Mouse (Mus musculus) adrenal gland, postnatal 4 days (tissue): Measurements from ENCODE around the gene Gstt1. TPM values are rescaled to one million over a fixed set of nuclear protein-coding genes. Genes with fewer than 3 reads are reported as not detected.
"Not testable (repeated sequence)": the region's sequence is repeated elsewhere in the genome, so short reads cannot be mapped to it uniquely, and the experiment has no call there.

Source experiments
- DNase-seq, 2 experiments: peaks; one replicate each; pipeline ENCODE4 v3.0.0; 2021 to 2022; ENCODE audit warnings: low spot score in 2 of 2, mixed read lengths in 2 of 2
- long read RNA-seq, 2 experiments: library from polyadenylated mRNA; stranded (forward); transcript quantifications; one replicate each; pipeline ENCODE4 v2.0.0; 2021
- total RNA-seq, 2 experiments: library from RNA; stranded (reverse); gene quantifications; 2 replicates each; pipeline ENCODE4 v1.2.3; 2021

The Gstt1 gene
- 10 to 100 TPM; 21.1 to 30.2 TPM for total RNA-seq
- long read RNA-seq, experiment 1, transcript Gstt1-201 (5 exons, 1,037 nt): major isoform, 27 of 30 reads
- long read RNA-seq, experiment 1, partial matches to known transcripts: 0 of 30 reads
- long read RNA-seq, experiment 1, other reads (novel, unspliced or antisense): 3 of 30 reads
- long read RNA-seq, experiment 2, transcript Gstt1-201 (5 exons, 1,037 nt): major isoform, 8 of 12 reads
- long read RNA-seq, experiment 2, partial matches to known transcripts: 0 of 12 reads
- long read RNA-seq, experiment 2, other reads (novel, unspliced or antisense): 4 of 12 reads

DNA sequence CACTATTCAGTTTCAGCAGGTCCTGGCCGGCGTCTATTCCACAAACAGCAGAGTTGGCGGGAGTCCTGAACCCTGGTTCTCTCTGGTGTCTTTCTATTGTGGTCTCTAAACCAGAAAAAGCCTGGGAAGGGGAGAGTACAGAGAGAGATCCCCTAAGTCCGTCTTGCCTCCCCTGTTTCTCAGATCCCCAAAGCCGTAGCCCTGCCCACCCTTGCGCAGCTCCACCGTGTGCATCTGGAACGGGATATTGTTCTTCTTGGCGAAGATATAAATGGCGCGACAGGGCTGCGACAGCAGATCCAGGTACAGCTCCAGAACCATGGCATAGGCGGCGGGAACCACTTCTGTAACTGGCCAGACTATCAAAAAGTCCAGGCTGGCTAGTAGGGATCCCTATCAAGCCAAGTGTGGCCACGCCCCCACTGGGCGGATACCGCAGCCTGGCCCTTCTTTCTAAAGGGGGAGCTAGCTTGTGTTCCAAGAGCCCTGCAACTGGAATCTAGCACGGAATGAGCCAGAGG lies at the start of gene Gstt1:
TSS of gene Gstt1 (minus strand) at position 409 of the 521 bp plus-strand sequence.
- DNase-seq: peak in 1 of 2 experiments; percentile 15

DNA sequence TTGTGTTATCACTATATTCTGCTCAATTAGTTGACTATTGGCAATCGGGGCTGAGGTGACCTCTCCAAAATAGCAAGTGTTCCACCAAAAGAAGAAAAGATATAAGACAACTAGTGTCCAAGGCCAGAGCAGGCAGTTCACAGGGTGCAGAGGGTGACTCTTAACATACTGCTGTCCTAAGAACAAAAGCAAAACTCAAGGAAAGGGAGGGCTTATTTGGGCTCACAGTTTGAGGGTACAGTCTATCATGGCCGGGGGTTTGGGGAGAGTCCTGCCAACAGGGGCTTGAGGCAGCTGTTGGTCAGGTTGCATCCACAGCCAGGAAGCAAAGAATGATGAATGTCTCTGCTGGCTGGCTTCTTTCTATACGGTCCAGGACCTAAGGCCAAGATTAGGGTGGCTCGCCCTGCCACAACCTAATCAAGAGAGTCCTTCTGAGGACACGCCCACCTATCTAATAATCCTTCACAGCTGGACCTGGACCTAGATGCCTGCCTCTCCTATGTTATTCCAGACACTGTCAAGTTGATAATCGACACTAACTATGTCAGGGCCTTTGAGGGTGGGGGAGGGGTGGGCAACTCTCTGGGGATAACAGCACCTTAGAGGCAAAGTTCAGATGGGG lies 47.0 kb upstream of the Gstt1 start:
- no peak for DNase-seq

GRCm38 (mm10) chr10:75844800-75845199 lies 46.4 kb upstream of the Gstt1 start:
- DNase-seq: no peak

DNA sequence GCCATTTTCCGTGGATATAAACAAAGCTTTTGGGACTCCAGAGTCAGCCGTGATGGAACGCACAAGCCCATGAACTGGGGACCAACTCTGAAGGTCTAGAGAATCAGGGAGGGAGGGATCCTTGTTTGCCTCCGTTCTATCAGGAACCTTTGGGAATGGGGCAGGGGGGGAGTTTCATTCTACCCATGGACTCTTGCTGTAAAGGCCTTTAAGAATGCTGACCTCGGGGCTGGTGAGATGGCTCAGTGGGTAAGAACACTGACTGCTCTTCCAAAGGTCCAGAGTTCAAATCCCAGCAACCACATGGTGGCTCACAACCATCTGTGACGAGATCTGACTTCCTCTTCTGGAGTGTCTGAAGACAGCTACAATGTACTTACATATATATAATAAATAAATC lies 45.5 kb upstream of the Gstt1 start:
- not testable (repeated sequence) for DNase-seq

GRCm38 (mm10) chr10:75839092-75839491 lies 40.7 kb upstream of the Gstt1 start:
- no peak for DNase-seq

DNA sequence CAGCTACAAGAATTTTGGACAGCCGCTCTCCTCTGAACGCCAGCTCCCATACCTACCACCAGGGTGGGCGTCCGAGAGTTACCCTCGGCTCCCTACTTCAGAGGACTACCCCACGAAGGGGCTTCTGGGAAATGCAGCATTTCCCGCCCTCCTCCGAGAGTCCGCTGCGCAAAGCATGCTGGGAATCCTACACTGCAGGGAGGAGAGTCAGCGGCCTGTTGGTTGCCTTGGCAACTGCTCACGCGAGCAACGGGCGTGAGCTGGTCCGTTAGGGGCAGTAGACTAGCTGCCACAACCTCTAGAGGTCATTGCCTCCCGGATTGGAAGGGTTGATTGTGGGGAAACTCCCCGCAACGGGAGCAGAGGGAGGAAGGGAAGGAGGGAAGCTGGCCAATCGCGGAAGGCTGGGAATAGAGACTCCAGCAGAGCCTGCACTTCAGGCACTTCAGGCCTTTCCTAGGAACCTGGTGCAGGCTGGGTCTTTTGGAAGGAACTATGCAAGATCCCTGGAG lies 38.9 kb upstream of the Gstt1 start, which contains the start of gene Gstt2:
TSS of gene Gstt2 (minus strand) at position 177 of the 512 bp plus-strand sequence.
- DNase-seq: peak; percentile 77 to 83

DNA sequence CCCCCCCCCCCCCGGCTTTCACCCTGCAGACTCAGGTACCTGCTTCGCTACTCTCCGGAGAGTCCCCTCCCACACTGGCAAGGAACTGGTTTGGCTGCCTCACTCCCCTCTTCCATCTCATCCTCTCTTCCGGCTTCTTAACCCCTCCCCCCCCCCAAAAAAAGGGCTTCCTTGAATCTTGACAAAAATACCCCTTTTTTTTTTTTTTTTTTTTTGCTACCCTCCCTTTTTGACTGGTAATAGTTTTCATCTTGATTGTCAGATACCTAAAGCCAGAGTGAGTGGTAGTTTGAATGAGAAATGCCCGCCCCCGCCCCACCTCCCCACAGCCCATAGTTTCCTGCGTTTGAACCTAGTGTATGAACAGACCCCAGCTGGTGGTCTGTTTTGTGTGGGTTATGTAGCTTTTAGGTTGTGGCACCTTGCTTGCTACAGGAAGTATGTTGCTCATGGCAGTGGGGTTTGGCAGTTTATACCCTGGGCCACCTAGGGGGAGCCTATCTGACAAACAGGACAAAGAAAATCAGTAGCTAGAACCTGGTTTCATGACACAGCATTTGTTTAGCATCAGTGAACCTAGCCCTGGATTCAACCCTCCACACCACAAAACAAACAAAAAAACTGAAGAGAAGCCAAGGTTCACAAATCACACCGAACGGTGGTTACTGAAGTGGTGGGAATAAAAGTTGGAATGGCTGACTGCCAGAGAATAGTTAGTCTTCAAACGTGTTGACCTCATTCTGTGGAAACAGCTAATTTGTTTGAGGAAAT lies 37.6 kb upstream of the Gstt1 start:
- DNase-seq: no peak

DNA sequence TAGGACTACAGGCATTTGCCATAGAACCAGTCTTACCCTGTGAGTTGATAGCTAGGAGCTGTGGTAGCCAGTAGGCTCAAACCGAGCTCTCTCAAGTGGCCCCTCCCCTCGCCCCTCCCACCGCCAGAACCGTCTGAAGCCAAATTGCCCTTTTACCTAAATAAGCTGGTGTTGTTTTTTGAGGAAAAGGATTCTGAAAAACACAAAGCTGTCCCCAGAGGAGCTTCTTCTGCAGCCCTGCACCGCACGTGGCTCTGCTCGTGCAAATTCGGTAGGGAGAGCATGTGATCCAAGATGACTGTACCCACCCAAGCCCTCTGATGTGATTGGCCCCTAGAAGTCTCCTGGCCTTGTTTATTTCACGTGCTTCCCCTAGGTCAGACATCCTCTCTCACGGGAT lies 36.9 kb upstream of the Gstt1 start:
- peak in 1 of 2 experiments; percentile 26 for DNase-seq

GRCm38 (mm10) chr10:75834721-75835120 lies 36.3 kb upstream of the Gstt1 start:
- no peak for DNase-seq

- DNase-seq: peak; percentile 53 to 62
Measured at GRCm38 (mm10) chr10:75834250-75834649, 35.9 kb upstream of the Gstt1 start.

- no peak for DNase-seq
Measured at GRCm38 (mm10) chr10:75833456-75834080, 35.2 kb upstream of the Gstt1 start.

DNA sequence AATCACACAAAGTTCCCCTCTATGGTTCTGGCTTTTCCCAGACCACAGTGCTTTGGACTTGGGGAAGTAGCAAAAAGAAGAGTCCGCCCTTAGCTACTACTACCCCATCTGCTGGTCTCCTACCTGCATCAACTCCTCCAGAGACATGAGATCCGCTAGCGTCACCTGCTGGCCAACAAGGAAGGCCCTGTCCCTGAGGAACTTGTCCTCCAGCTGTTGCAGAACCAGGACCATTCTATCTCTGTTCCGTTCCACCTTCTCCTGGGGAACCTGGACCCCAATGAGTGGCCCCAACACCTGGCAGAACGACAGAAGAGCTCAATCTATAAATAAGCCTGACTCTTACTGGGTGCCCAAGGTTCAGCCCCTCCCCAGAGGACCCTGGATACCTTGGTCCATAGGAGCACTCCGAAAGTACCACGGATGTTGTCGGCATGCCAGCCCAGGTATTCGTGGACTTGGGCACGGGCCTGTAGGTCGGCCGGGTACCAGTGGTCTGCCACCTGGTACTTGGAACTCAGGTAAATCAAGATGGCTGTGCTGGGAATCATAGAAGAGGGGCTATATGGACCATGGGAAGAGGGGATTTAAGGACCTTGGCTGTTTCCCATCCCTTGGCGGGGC lies 34.0 kb upstream of the Gstt1 start:
- peak in 1 of 2 experiments; percentile 29 for DNase-seq

DNA sequence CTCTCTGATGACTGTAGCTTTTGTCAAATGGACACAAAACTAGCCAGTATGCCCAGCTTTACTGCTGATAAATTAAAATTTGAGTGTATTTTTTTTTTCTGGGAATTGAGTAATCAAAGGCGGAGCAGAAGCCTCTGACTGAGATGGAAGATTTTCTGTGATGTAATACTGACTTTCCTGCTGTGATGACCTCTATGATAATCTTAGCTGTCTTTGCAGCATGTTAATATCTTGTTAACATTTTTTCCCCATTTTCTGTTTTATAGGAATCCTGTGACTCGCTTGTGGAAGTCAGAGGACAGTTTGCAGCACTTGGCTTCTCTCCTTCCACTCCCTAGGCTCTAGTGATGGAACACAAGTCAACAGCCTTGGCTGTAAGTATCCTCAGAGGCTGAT lies 31.9 kb upstream of the Gstt1 start:
- no peak for DNase-seq

DNA sequence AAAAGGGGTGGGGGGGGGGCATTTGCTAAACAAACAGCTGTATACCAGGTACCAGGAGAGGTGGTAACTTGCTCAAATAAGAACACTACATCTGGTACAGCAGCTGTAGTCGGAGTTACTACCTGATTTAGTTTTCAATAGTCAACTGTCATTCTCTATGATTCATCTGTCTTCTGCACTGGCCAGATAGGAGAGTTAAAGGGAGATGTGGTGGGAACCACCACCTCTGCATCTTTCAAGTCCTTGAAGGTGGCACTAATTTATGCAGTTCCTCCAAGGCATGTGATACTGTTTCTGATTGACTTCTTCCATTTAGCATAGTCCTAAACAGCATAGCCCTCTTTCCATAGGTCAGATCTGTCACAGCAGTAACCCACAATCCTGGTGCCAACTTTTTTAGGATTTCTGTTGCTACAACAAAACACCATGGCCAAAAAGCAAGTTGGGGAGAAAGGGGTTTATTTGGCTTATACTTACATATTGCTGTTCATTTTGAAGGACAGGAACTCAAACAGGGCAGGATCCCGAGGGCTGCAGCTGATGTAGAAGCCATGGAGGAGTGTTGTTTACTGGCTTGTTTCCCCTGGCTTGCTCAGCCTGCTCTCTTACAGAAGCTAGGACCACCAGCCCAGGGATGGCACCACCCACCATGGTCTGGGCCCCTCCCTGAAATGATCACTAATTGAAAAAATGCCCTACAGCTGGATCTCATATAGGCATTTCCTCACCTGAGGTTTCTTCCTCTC lies 31.3 kb upstream of the Gstt1 start:
- no peak for DNase-seq

- DNase-seq: no peak
Measured at GRCm38 (mm10) chr10:75828500-75828931, 30.1 kb upstream of the Gstt1 start.

DNA sequence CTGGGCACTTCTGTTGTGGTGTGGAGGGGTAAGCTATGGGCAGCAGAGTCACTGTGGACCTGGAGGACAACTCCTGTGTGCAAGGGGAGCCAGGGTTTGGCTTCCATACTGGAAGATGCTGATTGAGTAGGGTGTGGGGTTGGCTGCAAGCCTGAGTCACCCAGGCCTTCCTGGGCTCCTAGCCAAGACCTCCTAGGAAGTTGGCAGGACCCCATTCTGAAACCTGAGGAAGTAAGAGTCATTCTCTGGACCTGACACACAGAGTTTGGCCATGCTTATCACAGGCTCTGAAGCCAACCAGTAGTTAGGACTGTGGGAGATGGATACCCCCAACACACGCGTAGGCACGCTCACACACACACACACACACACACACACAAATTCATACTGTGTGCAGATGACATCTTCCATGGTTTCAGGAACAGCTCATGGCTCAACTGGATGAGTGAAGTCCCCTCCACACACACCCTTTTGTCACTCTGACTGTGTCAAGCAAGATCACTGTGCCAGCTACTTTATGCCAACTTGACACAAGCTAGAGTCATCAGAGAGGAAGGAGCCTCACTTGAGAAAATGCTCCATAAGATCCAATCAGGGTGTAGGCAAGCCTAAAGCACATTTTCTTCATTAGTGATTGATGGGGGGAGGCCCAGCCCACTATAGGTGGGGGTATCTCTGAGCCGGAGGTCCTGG lies 29.4 kb upstream of the Gstt1 start:
- peak in 1 of 2 experiments; percentile 27 for DNase-seq

- DNase-seq: no peak
Measured at GRCm38 (mm10) chr10:75824530-75824929, 26.1 kb upstream of the Gstt1 start.

DNA sequence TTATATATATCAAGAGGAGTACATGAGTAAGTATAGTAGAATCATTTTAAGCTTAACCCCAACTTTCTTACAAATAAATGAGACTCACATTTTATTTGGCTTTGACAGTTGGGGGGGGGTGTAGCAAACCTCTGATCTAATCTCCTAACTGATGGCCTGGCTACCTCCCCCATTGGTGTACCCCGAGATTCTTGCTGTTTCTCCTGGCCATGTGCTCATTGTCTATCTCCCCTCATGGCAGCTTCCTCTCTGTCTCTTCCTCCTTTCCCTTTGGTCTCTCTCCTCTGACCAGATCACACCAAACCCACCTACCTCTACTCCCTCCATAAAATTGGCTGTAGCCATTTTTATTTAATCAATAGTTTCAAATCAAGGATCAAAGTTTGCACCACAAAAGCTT lies 25.4 kb upstream of the Gstt1 start:
- DNase-seq: no peak

DNA sequence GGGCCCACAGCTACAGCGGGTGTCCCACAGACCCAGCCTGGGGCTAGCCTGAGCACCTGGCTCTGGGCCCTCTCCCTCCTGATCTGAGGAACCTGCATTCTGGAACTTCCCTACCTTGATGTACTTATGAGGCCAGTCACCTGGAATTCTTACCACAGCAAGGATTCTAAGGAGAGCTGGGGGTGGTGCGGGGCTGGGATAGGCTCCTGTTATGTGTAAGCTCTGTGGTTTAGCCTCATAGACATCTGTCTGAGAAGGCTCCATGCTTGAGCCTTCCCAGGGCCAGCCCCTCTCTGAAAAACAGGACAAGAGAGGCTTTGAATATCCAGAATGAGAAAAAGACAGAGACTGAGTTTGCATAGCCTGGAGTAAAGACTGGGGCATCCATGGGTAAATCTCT lies 24.1 kb upstream of the Gstt1 start, which contains the start of gene Gstt4:
TSS of gene Gstt4 (minus strand) at position 101 of the 400 bp plus-strand sequence.
- no peak for DNase-seq
